Mouse (Mus musculus) kidney, adult 8-10 months (tissue): ENCODE results near the gene Gm20425.

Source experiments
- DNase-seq, 2 experiments: peaks; one replicate each; pipeline ENCODE4 v3.0.0; 2022

The Gm20425 gene

GRCm38 (mm10) chr9:103230151-103230951, at the start of gene Gm20425, which contains the start of gene Trf:
Gm20425 (minus strand) TSS chr9:103230307.
Trf (minus strand) TSS chr9:103230444.
- peak; percentile 32 to 47 for DNase-seq

GRCm38 (mm10) chr9:103276876-103277275, 46.8 kb upstream of the Gm20425 start:
- DNase-seq = no peak

GRCm38 (mm10) chr9:103275676-103276075, 45.6 kb upstream of the Gm20425 start:
- no peak for DNase-seq

- no peak for DNase-seq
Observed at GRCm38 (mm10) chr9:103274819-103275218, 44.7 kb upstream of the Gm20425 start.

- DNase-seq = no peak
Observed at GRCm38 (mm10) chr9:103271104-103271503, 41.0 kb upstream of the Gm20425 start.

DNA sequence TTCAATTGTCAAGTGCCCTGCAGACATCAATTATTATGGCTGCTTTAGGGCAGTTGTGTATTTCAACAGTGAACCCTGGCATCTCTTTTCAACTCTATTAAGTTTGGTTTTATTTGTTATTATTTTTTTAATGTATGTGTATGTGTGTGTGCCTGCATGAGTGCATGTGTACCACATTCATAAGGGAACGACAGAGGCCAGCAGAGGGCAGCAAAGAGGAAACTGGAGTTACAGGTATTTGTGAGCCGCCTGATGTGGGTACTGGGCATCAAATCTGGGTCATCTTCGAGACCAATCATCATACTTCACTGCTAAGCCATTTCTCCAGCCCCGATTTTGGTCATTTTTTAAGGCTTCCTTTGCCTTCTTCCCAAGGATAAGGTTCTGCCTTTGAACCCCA, 35.7 kb upstream of the Gm20425 start:
- DNase-seq = no peak

DNA sequence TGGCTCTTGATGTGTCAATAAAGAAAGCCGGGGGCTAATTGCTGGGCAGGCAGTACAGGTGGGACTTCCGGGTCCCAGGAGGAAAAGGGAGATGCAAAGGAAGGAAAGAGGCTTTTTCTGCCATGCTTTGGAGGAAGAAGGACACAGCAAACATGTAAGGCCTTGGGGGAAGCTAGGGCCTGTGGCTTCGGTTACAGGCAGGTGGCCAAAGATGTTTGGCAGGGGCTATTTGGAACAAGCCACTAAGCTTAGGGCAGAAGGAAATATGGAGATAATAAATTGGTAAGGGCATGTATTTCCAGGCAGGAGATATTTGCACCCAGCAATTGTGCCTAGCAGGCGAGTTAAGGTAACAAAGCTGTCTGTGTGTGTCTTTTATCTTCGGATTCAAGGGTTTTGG, 22.8 kb upstream of the Gm20425 start:
- DNase-seq = no peak

DNA sequence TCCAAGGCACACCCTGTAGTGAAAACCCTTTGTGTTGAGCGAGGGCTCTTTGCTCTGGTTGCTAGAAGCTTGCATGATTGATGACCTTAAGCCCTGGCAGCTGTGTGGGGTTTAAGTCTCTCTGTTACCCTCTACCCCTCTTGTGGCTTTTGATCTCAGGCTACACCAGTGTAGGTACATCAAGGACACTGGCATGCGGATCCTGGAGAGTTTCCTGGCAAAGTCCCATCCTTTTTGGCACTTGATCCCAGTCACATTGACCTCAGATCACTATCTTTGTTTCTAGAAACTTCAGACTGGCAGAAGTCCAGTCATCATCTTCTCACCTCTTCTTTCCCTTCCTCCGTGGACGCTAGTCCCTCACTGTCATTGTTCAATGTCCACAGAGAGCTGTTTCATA, 18.5 kb upstream of the Gm20425 start:
- no peak for DNase-seq

- no peak for DNase-seq
Observed at GRCm38 (mm10) chr9:103246526-103247168, 16.5 kb upstream of the Gm20425 start.

GRCm38 (mm10) chr9:103243640-103244039, 13.5 kb upstream of the Gm20425 start:
- peak in 1 of 2 experiments; percentile 22 for DNase-seq

DNA sequence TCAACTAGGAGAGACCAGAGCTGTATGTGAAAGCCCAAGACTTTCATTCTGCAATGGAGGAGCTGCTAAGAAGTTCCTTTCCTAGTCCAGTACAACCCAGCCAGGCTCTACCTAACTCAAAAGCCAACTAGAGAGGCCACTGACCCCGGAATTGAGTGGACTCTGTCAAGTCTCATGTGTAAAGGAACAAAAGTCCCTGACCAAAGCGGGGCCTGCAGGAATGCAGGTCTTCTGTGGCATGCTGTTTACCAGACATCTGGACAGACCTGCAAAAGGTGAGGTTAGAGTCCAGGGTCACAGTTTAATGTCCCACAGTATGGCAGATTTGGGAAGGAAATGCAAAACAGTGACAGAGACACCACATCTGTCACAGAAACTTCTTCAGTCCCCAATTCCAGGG, 11.1 kb upstream of the Gm20425 start:
- peak in 1 of 2 experiments; percentile 18 for DNase-seq

DNA sequence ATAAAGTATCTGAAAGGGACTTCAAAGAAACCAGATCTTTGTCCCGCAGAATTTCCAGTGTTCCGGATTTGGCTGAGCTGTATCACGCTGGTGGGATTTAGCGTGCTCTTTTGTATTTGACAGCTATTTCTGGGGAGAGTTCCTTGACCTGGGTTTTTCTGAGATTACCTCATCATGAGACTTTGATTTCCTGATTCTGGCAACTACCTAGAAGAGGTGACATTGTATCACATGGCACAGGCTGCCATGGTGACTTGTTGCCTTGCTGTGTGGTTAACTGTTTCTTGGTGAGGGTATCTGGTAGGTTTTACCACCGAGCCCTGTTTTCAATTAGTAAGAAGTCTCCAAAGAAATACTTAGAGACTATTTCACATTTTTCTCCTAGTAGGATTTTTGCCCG, 9.4 kb upstream of the Gm20425 start:
- DNase-seq = no peak

GRCm38 (mm10) chr9:103234565-103235165, 4.6 kb upstream of the Gm20425 start:
- peak in 1 of 2 experiments; percentile 12 for DNase-seq

- no peak for DNase-seq
Observed at GRCm38 (mm10) chr9:103234059-103234458, 4.0 kb upstream of the Gm20425 start.

DNA sequence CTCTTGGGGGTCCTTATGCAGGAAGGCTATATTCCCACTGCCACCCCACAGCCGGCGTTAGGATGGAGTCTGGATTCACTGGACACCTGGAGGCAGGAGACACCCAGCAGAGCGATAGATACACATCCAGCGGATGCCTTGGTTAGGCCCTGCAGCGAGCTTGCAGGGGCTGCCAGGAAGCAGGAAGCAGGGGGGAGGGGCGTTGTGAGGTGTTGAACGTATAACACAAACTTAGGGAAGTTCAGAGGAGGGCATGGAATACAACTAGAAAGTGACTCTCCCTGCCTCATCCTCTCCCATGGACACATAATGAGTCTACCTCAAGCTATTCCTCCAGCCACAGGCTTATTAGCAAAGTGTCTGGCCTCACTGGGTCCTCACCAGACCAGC, 2.9 kb upstream of the Gm20425 start:
- DNase-seq = no peak

- DNase-seq = no peak
Observed at GRCm38 (mm10) chr9:103232232-103233005, 2.3 kb upstream of the Gm20425 start.

- no peak for DNase-seq
Observed at GRCm38 (mm10) chr9:103229037-103229867, 855 bp downstream of the Gm20425 start.

GRCm38 (mm10) chr9:103228370-103229003, 1.6 kb downstream of the Gm20425 start:
- DNase-seq = no peak

GRCm38 (mm10) chr9:103227760-103228159, 2.3 kb downstream of the Gm20425 start:
- no peak for DNase-seq

DNA sequence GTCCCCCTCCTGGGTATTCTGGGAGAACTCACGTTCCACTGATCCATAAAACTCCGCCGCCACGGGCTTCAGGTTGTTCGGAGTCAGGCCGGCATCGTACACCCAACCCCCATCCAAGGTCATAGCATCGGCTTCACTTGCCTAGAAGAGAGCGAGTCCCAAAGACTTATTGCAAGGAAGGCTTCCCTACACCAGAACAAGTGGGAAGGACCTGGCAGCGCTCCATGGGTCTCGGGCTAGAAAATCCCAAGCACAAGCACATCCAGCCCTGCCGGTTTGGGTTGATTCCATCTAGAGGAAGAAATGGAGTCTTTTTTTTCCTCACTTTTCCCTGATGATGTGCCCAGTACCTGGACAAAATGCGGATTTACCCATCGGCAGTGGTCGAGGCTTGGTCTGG, 3.3 kb downstream of the Gm20425 start:
- DNase-seq = peak in 1 of 2 experiments; percentile 19

DNA sequence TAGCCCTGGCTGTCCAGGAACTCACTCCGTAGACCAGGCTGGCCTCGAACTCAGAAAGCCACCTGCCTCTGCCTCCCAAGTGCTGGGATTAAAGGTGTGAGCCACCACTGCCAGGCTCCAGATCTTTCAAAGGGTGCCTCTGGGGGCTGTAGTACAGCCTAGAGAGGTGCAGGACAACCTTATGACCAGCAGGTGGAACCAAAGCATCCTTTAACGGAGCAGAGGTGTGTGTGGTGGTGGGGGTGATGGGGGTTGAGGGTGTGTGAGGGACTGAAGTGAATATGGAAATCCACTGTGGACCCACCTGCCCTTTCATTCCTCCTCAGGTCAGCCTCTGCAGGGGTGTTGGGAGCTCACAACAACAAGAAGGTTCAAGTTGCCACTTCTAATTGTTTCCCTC, 4.6 kb downstream of the Gm20425 start:
- DNase-seq = peak in 1 of 2 experiments; percentile 18

DNA sequence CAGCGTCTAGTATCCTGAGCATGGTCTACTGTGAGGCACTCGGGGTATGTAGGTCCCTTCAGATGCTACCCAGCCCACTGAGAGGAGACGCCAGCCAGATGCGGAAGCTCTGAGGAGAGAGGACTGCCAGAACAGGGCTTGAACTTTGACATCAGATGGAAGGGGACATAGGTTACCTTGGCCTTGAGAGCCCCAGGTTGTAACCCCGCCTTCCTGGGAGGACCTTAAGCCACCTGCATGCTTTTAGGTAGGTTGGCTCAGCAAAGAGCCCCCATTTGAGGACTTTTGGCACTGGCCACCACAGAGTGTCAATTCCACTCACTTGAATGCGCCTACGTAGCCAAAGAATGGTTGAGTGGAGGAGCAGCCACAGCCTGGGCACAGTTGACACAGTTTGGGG, 5.4 kb downstream of the Gm20425 start:
- DNase-seq = no peak
